Mouse (Mus musculus) stomach, embryonic 14.5 days (tissue): Measurements from ENCODE around the gene Pik3r2. TPM values are rescaled to one million over a fixed set of nuclear protein-coding genes. Genes with fewer than 3 reads are reported as not detected.

Source experiments
- microRNA-seq: library from miRNA; unstranded; fragments of <30 nt; microRNA quantifications from one replicate; pipeline ENCODE4, GENCODE M21; 2016
- polyA plus RNA-seq: library from polyadenylated mRNA; unstranded; fragments of >200 nt; fragmentation: Nextera tagmentation; extraction: Ambion mirVana; gene quantifications from 2 replicates; pipeline ENCODE4 v1.2.1, GENCODE M21; 2014

Gene Pik3r2
- polyA plus RNA-seq, 1 experiment from 2014 or later, result 44.5 TPM

Small RNA genes lying within 50 kb of the gene (microRNA-seq; reads per million reads assigned to microRNA genes)
- gene Mir7240, result 1.0 reads per million

Other genes with a start within 250 kb of the Pik3r2 start
- 258 and 281 TPM in 2 replicates for gene Fkbp8, start 249.0 kb downstream of the Pik3r2 start, polyA plus RNA-seq
- 58.9 and 72.3 TPM in 2 replicates for gene Kxd1, start 248.8 kb downstream of the Pik3r2 start, polyA plus RNA-seq
- gene Ell, start 237.3 kb downstream of the Pik3r2 start, polyA plus RNA-seq, result 17.1 and 17.9 TPM in 2 replicates
- 81.3 and 82.4 TPM in 2 replicates for gene Isyna1, start 182.3 kb downstream of the Pik3r2 start, polyA plus RNA-seq
- gene Ssbp4, start 167.8 kb downstream of the Pik3r2 start, polyA plus RNA-seq, result 121 and 122 TPM in 2 replicates
- gene Lrrc25, start 160.6 kb downstream of the Pik3r2 start, polyA plus RNA-seq, result 1.9 and 2.9 TPM in 2 replicates
- gene Gdf15, start 144.3 kb downstream of the Pik3r2 start, polyA plus RNA-seq, result 0.17 and 0.24 TPM in 2 replicates
- 67.7 and 70.8 TPM in 2 replicates for gene Pgpep1, start 116.3 kb downstream of the Pik3r2 start, polyA plus RNA-seq
- gene Lsm4, start 103.5 kb downstream of the Pik3r2 start, polyA plus RNA-seq, result 234 and 244 TPM in 2 replicates
- 78.9 and 105 TPM in 2 replicates for gene Jund, start 77.8 kb downstream of the Pik3r2 start, polyA plus RNA-seq
- 0.06 and 0.10 TPM in 2 replicates for gene Iqcn, start 73.3 kb downstream of the Pik3r2 start, polyA plus RNA-seq
- 0.51 and 0.63 TPM in 2 replicates for gene Gm3336, start 58.2 kb downstream of the Pik3r2 start, polyA plus RNA-seq
- gene Pde4c, start 53.0 kb downstream of the Pik3r2 start, polyA plus RNA-seq, result 0.29 and 0.32 TPM in 2 replicates
- gene Rab3a, start 22.0 kb downstream of the Pik3r2 start, polyA plus RNA-seq, result 27.0 and 28.7 TPM in 2 replicates
- 42.8 and 43.1 TPM in 2 replicates for gene Mpv17l2, start 15.8 kb downstream of the Pik3r2 start, polyA plus RNA-seq
- gene Mast3, start 28.3 kb upstream of the Pik3r2 start, polyA plus RNA-seq, result 10.7 and 13.2 TPM in 2 replicates
- 0.59 TPM in 1 of 2 replicates, not detected in the other for gene Il12rb1, start 31.7 kb upstream of the Pik3r2 start, polyA plus RNA-seq
- gene Arrdc2, start 63.0 kb upstream of the Pik3r2 start, polyA plus RNA-seq, result 5.8 and 8.7 TPM in 2 replicates
- 1.6 and 2.1 TPM in 2 replicates for gene Kcnn1, start 86.5 kb upstream of the Pik3r2 start, polyA plus RNA-seq
- 92.1 and 102 TPM in 2 replicates for gene Ccdc124, start 97.2 kb upstream of the Pik3r2 start, polyA plus RNA-seq
- gene Slc5a5, start 116.0 kb upstream of the Pik3r2 start, polyA plus RNA-seq, result 4.2 and 4.8 TPM in 2 replicates
- gene Rpl18a, start 120.7 kb upstream of the Pik3r2 start, polyA plus RNA-seq, result 5,566 and 6,204 TPM in 2 replicates
- 41.5 and 42.0 TPM in 2 replicates for gene Map1s, start 129.2 kb upstream of the Pik3r2 start, polyA plus RNA-seq